Mouse (Mus musculus) adrenal gland, postnatal 10 days (tissue): Measurements from ENCODE around the gene Atp5l. TPM values are rescaled to one million over a fixed set of nuclear protein-coding genes. Genes with fewer than 3 reads are reported as not detected.
"Not testable (repeated sequence)": the region's sequence is repeated elsewhere in the genome, so short reads cannot be mapped to it uniquely, and the experiment has no call there.

ENCODE experiments used
- DNase-seq: peaks from one replicate; pipeline ENCODE4 v3.0.0; 2021; ENCODE audit warnings: mixed read lengths
- long read RNA-seq, 2 experiments: library from polyadenylated mRNA; stranded (forward); transcript quantifications; one replicate each; pipeline ENCODE4 v2.0.0; 2021
- total RNA-seq, 2 experiments: library from RNA; stranded (reverse); gene quantifications; 2 replicates each; pipeline ENCODE4 v1.2.3; 2021

Atp5l gene
- total RNA-seq: 100 to 1,000 TPM; 796 to 905 TPM
- long read RNA-seq, experiment 1, full-length matches to known transcripts: 808 of 812 reads
- long read RNA-seq, experiment 1, partial matches to known transcripts: 1 of 812 reads
- long read RNA-seq, experiment 1, other reads (novel, unspliced or antisense): 3 of 812 reads
- long read RNA-seq, experiment 2, full-length matches to known transcripts: 706 of 712 reads
- long read RNA-seq, experiment 2, partial matches to known transcripts: 1 of 712 reads
- long read RNA-seq, experiment 2, other reads (novel, unspliced or antisense): 5 of 712 reads

GRCm38 (mm10) chr9:44920374-44921122 is at the start of gene Atp5l:
Atp5l (minus strand) TSS chr9:44920742.
- peak; percentile 85 for DNase-seq

- no peak for DNase-seq
Observed at GRCm38 (mm10) chr9:44969450-44969849, 48.9 kb upstream of the Atp5l start.

DNA sequence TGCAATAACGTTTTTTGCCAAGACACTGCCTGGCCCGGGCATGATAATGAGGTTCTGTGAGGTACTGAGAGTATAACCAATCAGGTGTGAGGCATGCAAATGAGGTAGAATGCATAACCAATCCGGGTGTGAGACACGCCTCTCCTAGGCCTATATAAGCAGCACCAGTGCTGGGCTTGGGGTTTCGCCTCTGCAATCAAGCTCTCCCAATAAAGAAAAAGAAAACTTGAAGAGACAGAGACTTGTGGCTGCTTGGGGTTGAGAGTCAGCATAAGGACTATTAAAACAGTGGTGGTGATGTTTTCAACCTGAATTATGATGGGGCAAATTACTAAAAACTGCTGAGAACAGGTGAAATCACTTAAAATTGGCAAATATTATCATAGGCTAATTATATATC is 47.2 kb upstream of the Atp5l start:
- DNase-seq: not testable (repeated sequence)

DNA sequence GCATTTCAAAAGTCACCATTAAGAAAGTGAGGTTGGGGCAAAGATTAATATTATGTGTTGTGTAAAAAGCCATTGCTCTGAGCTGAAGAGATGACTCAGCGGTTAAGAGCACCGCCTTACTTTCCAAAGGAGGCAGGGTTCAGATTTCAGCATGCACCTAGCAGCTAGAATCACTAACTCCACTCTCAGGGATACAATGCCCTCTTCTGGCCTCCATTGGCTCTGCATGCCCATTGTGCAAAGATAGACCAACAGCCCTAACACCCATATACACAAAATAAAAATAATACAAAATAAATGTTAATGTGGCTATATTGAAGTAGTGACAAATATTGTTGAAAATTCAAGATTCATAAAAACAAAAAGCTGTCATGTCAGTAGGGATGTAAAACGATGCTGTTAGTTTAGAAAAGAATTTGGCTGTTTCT is 46.3 kb upstream of the Atp5l start:
- DNase-seq: peak; percentile 82

GRCm38 (mm10) chr9:44965833-44966466 is 45.4 kb upstream of the Atp5l start:
- no peak for DNase-seq

- DNase-seq: peak; percentile 100
Observed at GRCm38 (mm10) chr9:44965126-44965832, 44.7 kb upstream of the Atp5l start, which contains the start of gene Ube4a. Ube4a (minus strand) TSS chr9:44965600.

DNA sequence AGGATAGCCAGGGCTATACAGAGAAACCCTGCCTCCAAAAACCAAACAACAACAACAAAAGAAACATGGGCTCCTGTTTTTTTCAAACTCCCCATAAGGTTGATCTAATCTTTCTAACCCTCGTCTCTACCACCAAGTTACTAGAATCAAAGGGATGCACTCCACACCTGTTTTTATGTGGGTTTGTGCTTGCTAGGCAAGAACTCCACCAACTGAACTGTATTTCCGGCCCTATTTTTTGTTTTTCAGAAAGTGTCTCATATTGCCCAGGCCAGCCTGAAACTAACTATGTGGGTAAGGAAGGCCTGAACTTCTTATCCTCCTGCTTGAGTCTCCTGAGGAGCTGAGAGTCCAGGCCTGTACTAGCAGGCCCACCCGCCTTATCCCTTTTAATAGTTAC is 33.9 kb upstream of the Atp5l start:
- no peak for DNase-seq

- DNase-seq: no peak
Observed at GRCm38 (mm10) chr9:44947836-44948235, 27.3 kb upstream of the Atp5l start.

DNA sequence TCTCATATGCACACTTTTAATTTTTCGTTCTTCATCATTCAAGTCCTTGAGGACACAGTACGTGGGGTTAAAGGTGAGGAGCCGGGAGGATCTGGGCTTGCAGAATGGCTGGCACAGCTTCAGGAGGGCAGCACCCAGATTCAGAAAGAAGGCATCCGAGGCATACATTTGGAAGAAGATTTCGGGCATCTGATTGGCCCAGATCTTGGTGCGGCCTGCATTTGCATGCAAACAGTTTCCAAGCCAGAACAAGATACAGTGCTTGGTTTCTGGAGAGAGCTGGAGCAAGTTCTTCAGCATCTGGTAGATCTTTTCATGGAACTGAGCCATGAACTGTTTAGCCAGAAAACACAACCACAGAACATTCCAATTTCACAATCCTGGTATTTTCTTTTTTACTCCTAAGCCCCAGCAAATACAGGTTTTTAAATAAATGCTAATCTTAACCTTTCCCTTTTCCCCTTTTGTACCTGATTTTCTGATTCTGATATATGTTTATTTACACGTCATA is 25.7 kb upstream of the Atp5l start:
- DNase-seq: no peak

- peak; percentile 21 for DNase-seq
Observed at GRCm38 (mm10) chr9:44942421-44942820, 21.9 kb upstream of the Atp5l start.

- no peak for DNase-seq
Observed at GRCm38 (mm10) chr9:44941756-44942155, 21.2 kb upstream of the Atp5l start.

GRCm38 (mm10) chr9:44921543-44921942 is 1.0 kb upstream of the Atp5l start:
- DNase-seq: no peak

GRCm38 (mm10) chr9:44921123-44921468 is 554 bp upstream of the Atp5l start:
- no peak for DNase-seq

- DNase-seq: no peak
Observed at GRCm38 (mm10) chr9:44919606-44920005, 936 bp downstream of the Atp5l start.

- DNase-seq: peak; percentile 49
Observed at GRCm38 (mm10) chr9:44916196-44916595, 4.3 kb downstream of the Atp5l start.

DNA sequence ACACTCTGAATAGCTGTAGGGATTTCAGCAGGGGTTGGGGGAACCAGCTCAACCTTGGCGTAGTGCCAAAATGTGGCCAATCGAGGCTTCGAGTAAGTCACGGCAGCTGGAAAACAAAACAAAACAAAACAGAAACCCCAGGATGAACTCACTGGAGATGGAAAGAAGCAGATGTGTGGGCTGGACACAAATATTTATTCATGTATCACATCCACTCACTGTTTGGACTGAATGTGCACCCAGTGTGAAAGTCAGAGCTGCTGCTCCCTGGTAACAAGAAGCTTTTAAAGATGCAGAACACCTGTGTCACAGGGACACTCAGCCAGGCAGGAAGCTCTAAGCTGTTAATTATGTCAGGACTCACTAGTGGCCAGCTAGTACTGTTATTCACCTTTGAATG is 5.8 kb downstream of the Atp5l start:
- DNase-seq: no peak

- DNase-seq: no peak
Observed at GRCm38 (mm10) chr9:44911365-44911764, 9.2 kb downstream of the Atp5l start.

DNA sequence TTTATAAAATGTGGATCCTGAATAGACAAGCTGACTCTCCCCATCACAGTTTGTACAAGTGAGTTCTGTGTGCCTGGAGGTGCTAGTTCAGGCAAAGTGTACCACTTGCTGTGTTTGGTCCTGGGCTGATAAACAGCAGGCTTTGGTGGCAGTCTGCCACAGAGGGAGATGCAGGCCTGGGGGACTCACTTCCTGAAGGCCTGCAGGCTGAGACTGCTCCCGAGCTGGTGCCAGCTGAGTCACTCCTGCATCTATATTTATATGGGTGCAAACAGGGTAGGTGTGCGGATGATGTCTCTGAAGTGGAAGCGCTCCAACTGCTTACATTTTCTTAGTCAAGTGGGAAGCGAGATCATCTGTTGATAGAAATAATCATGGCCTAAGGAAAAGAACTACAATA is 14.9 kb downstream of the Atp5l start:
- DNase-seq: peak; percentile 23

DNA sequence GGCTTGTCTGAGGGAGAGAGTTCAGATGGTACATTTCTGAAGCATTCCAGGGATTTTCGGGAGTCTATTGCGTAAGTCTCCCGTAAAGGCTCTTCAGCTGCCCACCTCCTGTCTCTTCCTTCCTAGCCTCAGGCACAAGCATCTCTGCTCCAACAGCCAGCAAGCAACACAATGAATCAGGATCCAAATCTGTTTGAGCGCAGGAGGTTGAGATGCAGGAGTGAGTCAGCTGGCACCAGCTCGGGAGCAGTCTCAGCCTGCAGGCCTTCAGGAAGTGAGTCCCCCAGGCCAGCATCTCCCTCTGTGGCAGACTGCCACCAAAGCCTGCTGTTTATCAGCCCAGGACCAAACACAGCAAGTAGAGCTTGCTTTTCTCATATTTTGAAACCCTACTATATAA is 15.6 kb downstream of the Atp5l start:
- DNase-seq: peak; percentile 77

- no peak for DNase-seq
Observed at GRCm38 (mm10) chr9:44903856-44904255, 16.7 kb downstream of the Atp5l start.

GRCm38 (mm10) chr9:44900402-44900801 is 20.1 kb downstream of the Atp5l start:
- DNase-seq: no peak

GRCm38 (mm10) chr9:44899716-44900115 is 20.8 kb downstream of the Atp5l start:
- DNase-seq: no peak
